Mouse (Mus musculus) limb, embryonic 13.5 days (tissue): ENCODE measurements around the gene Mtg2. TPM values are rescaled to one million over a fixed set of nuclear protein-coding genes. Genes with fewer than 3 reads are reported as not detected.

ENCODE experiments used
- ATAC-seq: fragments of 200-750 bp; cut with Nextera tagmentation; 2 replicates; pipeline ENCODE4 v1.8.0; 2017; ENCODE audit warnings: low read depth, moderate number of reproducible peaks, moderate TSS enrichment; ENCODE audit not compliant: low FRiP score
- H3K27ac ChIP-seq: fragments of 300-500 bp; sonication (generic); 2 replicates; pipeline ENCODE4 v1.5.1; 2015; ENCODE audit warnings: inconsistent platforms, mild to moderate bottlenecking, moderate library complexity
- H3K27me3 ChIP-seq: fragments of 300-500 bp; sonication (generic); 2 replicates; pipeline ENCODE4 v1.6.1; 2015; ENCODE audit warnings: mild to moderate bottlenecking, inconsistent platforms
- H3K36me3 ChIP-seq: fragments of 300-500 bp; sonication (generic); 2 replicates; pipeline ENCODE4 v1.6.1; 2015; ENCODE audit warnings: inconsistent platforms, mild to moderate bottlenecking, moderate library complexity
- H3K4me1 ChIP-seq: fragments of 300-500 bp; sonication (generic); 2 replicates; pipeline ENCODE4 v1.6.1; 2015; ENCODE audit warnings: inconsistent platforms
- H3K4me2 ChIP-seq: fragments of 300-500 bp; sonication (generic); replicated peaks from 2 replicates; pipeline ENCODE4 v1.6.1; 2015; ENCODE audit warnings: inconsistent platforms, mild to moderate bottlenecking, moderate library complexity
- H3K4me3 ChIP-seq: fragments of 300-500 bp; sonication (generic); 2 replicates; pipeline ENCODE4 v1.5.1; 2015; ENCODE audit warnings: moderate library complexity, mild to moderate bottlenecking, inconsistent platforms
- H3K9ac ChIP-seq: fragments of 300-500 bp; sonication (generic); 2 replicates; pipeline ENCODE4 v1.6.1; 2015; ENCODE audit warnings: mild to moderate bottlenecking, inconsistent platforms
- H3K9me3 ChIP-seq: fragments of 300-500 bp; sonication (generic); 2 replicates; pipeline ENCODE4 v1.6.1; 2016; ENCODE audit warnings: inconsistent platforms
- WGBS: fragments of 180-500 bp; shearing (Covaris S2); methylation state at CpG from one replicate; pipeline ENCODE4 v1.1.7; 2015; 5-methylcytosine and 5-hydroxymethylcytosine counted together
- polyA plus RNA-seq: library from polyadenylated mRNA; unstranded; fragments of >200 nt; fragmentation: Nextera tagmentation; extraction: Ambion mirVana; gene quantifications from 2 replicates; pipeline ENCODE4 v1.2.1, GENCODE M21; 2015

The Mtg2 gene
- polyA plus RNA-seq, 1 experiment from 2014 or later: 29.9 TPM

DNA sequence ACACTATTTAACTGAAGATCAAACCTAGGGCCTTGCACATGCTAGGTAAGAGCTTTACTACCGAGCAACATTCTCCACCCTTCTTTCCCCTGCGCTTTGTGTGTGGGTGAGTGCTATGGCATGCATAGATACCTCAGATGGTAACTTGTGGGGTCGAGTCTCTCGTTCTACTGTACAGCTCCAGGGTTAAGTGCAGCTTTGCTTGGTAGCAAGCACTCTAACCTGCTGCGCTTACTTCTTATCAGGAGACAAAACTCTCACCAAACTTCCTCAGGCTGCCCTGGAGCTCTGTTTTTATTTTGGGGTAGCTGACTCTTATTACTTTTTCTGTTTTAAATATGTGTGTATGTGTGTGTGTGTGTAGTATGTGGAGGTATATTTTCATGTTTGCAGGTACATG, 65.0 kb downstream of the Mtg2 start:
- H3K4me2 ChIP-seq: no peak overlapping the region
- ATAC-seq: no peak
- no peaks in the 10 kb centered on the region for H3K4me1 ChIP-seq
- no peak overlapping the region for H3K4me3 ChIP-seq
- H3K27ac ChIP-seq: no peak overlapping the region
- peaks cover 30% of the 10 kb centered on the region for H3K36me3 ChIP-seq
- WGBS: 76% methylated on average over 5 of the region's 5 CpGs
- no peaks in the 10 kb centered on the region for H3K9me3 ChIP-seq
- H3K27me3 ChIP-seq: no peaks in the 10 kb centered on the region
- H3K9ac ChIP-seq: no peak overlapping the region

Other genes starting within 250 kb of the Mtg2 start
- gene Taf4, start 93.9 kb upstream of the Mtg2 start, polyA plus RNA-seq: 2.7 and 3.3 TPM in 2 replicates
- 11.2 and 11.7 TPM in 2 replicates for gene Lsm14b, start 45.6 kb upstream of the Mtg2 start, polyA plus RNA-seq
- 612 and 628 TPM in 2 replicates for gene Psma7, start 28.2 kb upstream of the Mtg2 start, polyA plus RNA-seq
- 6.0 and 6.5 TPM in 2 replicates for gene Ss18l1, start 28.1 kb upstream of the Mtg2 start, polyA plus RNA-seq
- gene Hrh3, start 33.9 kb downstream of the Mtg2 start, polyA plus RNA-seq: not detected in 2 replicates
- gene Osbpl2, start 48.7 kb downstream of the Mtg2 start, polyA plus RNA-seq: 38.7 and 40.1 TPM in 2 replicates
- gene Adrm1, start 100.9 kb downstream of the Mtg2 start, polyA plus RNA-seq: 196 and 199 TPM in 2 replicates
- gene Lama5, start 155.3 kb downstream of the Mtg2 start, polyA plus RNA-seq: 15.6 and 15.8 TPM in 2 replicates
- 572 and 605 TPM in 2 replicates for gene Rps21, start 186.8 kb downstream of the Mtg2 start, polyA plus RNA-seq
- 14.7 and 16.6 TPM in 2 replicates for gene Cables2, start 202.9 kb downstream of the Mtg2 start, polyA plus RNA-seq
- gene Rbbp8nl, start 219.3 kb downstream of the Mtg2 start, polyA plus RNA-seq: 1.00 and 1.2 TPM in 2 replicates